Mouse (Mus musculus) heart, embryonic 16.5 days (tissue): ENCODE measurements around the gene Pjvk. TPM values are rescaled to one million over a fixed set of nuclear protein-coding genes. Genes with fewer than 3 reads are reported as not detected.
"Not testable (repeated sequence)": the region's sequence is repeated elsewhere in the genome, so short reads cannot be mapped to it uniquely, and the experiment has no call there.

ENCODE experiments used
- ATAC-seq: fragments of 200-750 bp; cut with Nextera tagmentation; replicated peaks from 2 replicates; pipeline ENCODE4 v1.8.0; 2017; ENCODE audit warnings: moderate number of reproducible peaks; ENCODE audit not compliant: insufficient read depth, low FRiP score; ENCODE audit errors: extremely low read depth
- H3K27ac ChIP-seq: fragments of 300-500 bp; sonication (generic); 2 replicates; pipeline ENCODE4 v1.5.1; 2014; ENCODE audit warnings: mild to moderate bottlenecking, low read length, control low read depth, moderate library complexity
- H3K27me3 ChIP-seq: fragments of 300-500 bp; sonication (generic); 2 replicates; pipeline ENCODE4 v1.6.1; 2014; ENCODE audit warnings: low read length, mixed read lengths; ENCODE audit not compliant: control insufficient read depth, insufficient read depth
- H3K36me3 ChIP-seq: fragments of 300-500 bp; sonication (generic); 2 replicates; pipeline ENCODE4 v1.6.1; 2014; ENCODE audit not compliant: control insufficient read depth, insufficient read depth
- H3K4me1 ChIP-seq: fragments of 300-500 bp; sonication (generic); 2 replicates; pipeline ENCODE4 v1.6.1; 2014; ENCODE audit warnings: low read length, mixed read lengths; ENCODE audit not compliant: control insufficient read depth, insufficient read depth
- H3K4me2 ChIP-seq: fragments of 300-500 bp; sonication (generic); 2 replicates; pipeline ENCODE4 v1.6.1; 2014; ENCODE audit warnings: low read depth, mild to moderate bottlenecking, control low read depth, low read length
- H3K4me3 ChIP-seq: fragments of 300-500 bp; sonication (generic); 2 replicates; pipeline ENCODE4 v1.5.1; 2014; ENCODE audit warnings: mild to moderate bottlenecking, control low read depth, low read length
- H3K9ac ChIP-seq: fragments of 300-500 bp; sonication (generic); 2 replicates; pipeline ENCODE4 v1.6.1; 2014; ENCODE audit warnings: low read length, control low read depth
- H3K9me3 ChIP-seq: fragments of 300-500 bp; sonication (generic); replicated peaks from 2 replicates; pipeline ENCODE4 v1.6.1; 2016; ENCODE audit warnings: low read length; ENCODE audit not compliant: control insufficient read depth
- WGBS: fragments of 180-500 bp; shearing (Covaris S2); extraction: QIAGEN DNeasy Blood & Tissue Kit; methylation state at CpG from one replicate; pipeline ENCODE4 v1.1.7; 2014; 5-methylcytosine and 5-hydroxymethylcytosine counted together
- polyA plus RNA-seq: library from polyadenylated mRNA; unstranded; fragments of >200 nt; fragmentation: Nextera tagmentation; extraction: Ambion mirVana; gene quantifications from 2 replicates; pipeline ENCODE4 v1.2.1, GENCODE M21; 2015

Pjvk gene
- polyA plus RNA-seq, 1 experiment from 2014 or later, result 0.12 TPM

- H3K9ac ChIP-seq, H3K4me1 ChIP-seq, ATAC-seq, H3K27ac ChIP-seq, H3K27me3 ChIP-seq, H3K4me3 ChIP-seq, H3K9me3 ChIP-seq, H3K4me2 ChIP-seq: not testable (repeated sequence)
- WGBS, result 85% methylated on average over 2 of the region's 2 CpGs
- peaks cover 22% of the 10 kb centered on the region for H3K36me3 ChIP-seq
Measured at GRCm38 (mm10) chr2:76622316-76622715, 26.0 kb upstream of the Pjvk start.

DNA sequence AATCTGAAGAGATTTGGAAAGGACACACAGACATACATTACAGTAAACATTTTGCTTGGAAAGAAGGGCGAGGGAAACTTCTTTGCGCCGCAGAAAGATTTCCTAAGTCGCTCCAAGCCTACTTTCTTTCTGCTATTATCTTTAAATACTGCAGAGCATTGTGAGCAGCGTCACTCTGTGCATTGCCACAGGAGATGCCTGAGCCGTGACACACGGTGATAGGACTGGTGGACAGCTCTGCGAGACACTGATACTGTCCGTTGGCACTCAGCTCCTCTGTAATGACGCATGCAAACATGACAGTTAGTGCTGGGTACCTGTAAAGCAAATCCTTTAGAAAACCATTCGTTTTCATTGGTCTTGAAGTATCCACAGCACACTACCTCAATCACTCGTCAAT lies 18.0 kb upstream of the Pjvk start:
- Histone ChIP-seq H3K36me3 (peaks cover 60% of the 10 kb centered on the region), H3K4me1 (no peaks in the 10 kb centered on the region), H3K4me2 (no peak overlapping the region), H3K27ac (no peak overlapping the region), H3K9ac (no peak overlapping the region), H3K9me3 (peaks cover 6% of the 10 kb centered on the region), H3K27me3 (no peaks in the 10 kb centered on the region), H3K4me3 (no peak overlapping the region)
- 81% methylated on average over 12 of the region's 12 CpGs for WGBS
- ATAC-seq, result no peak

DNA sequence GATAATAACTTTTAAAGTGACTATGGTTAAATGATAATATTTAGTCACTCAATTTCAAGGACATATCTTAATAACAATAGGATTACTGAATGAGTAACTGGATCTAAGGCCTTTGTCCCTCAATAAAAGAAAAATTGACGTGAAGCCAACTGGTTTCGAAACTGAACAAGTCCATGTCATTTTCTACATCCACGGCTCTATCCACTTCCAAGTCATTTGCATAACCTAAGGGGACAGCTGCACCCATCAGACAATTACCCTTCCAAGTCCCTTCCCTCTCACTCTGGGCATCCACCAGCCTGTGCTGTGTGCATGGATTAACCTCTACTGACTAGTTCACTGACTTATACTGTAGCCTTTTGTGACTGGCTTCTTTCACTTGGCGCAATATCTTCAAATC lies 16.7 kb upstream of the Pjvk start:
- H3K4me3 ChIP-seq, result no peak overlapping the region
- no peak overlapping the region for H3K27ac ChIP-seq
- ATAC-seq, result no peak
- no peak overlapping the region for H3K9ac ChIP-seq
- H3K4me1 ChIP-seq, result no peaks in the 10 kb centered on the region
- H3K9me3 ChIP-seq, result no peaks in the 10 kb centered on the region; the same call in 1 of the 2 replicates
- whole genome bisulfite sequencing, result 94% methylated on average over 4 of the region's 4 CpGs
- peaks cover 64% of the 10 kb centered on the region for H3K36me3 ChIP-seq
- no peaks in the 10 kb centered on the region for H3K27me3 ChIP-seq
- no peak overlapping the region for H3K4me2 ChIP-seq

DNA sequence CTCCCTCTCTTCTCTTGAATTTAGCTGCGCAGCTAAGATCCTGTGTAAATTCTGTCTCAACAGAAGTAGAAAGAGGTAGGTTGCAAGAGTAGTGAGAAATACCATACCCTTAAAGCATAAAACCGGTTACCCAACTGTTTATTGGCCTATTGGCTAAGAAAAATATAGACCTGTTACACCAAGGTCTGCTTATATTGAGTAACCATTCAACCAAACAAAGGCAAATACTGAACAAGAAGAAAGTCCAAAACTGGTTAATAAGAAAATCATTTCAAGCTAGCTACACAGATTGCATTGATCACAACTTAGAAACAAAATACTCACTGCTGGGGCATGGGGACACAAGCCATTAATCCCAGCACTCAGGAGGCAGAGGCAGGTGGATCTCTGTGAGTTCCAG lies 8.6 kb upstream of the Pjvk start:
- H3K4me2 ChIP-seq, result no peak overlapping the region
- no peak for ATAC-seq

DNA sequence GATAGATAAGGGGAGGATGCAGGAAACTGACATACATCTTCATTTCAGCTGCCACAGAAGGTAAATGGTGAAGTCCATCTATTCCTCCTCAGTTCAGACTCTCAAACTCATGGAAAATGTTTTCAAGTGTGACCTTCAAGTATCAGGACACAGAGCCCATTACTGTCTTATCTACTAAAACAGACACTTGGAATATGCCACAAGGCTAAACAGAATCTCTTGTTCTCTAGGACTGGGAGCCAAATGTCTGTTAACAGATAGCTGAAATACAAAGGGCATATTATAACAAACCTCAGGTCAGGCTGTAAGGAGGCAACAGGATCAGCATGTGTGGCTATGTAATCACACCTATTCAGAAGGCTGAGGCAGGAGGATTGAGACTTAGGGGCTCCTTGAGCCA lies 4.5 kb upstream of the Pjvk start:
- Histone ChIP-seq H3K36me3 (peaks cover 13% of the 10 kb centered on the region), H3K4me1 (peaks cover 10% of the 10 kb centered on the region), H3K27ac (no peak overlapping the region), H3K9me3 (no peaks in the 10 kb centered on the region), H3K27me3 (no peaks in the 10 kb centered on the region), H3K4me2 (no peak overlapping the region), H3K9ac (no peak overlapping the region), H3K4me3 (no peak overlapping the region)
- ATAC-seq, result no peak

More for the DNA sequence above, 8.6 kb upstream of the Pjvk start:
- peaks cover 35% of the 10 kb centered on the region for H3K36me3 ChIP-seq
- WGBS, result 93% methylated on average over 2 of the region's 2 CpGs
- no peak overlapping the region for H3K4me3 ChIP-seq
- no peaks in the 10 kb centered on the region for H3K9me3 ChIP-seq
- no peaks in the 10 kb centered on the region for H3K27me3 ChIP-seq
- no peak overlapping the region for H3K27ac ChIP-seq
- no peaks in the 10 kb centered on the region for H3K4me1 ChIP-seq
- H3K9ac ChIP-seq, result no peak overlapping the region

GRCm38 (mm10) chr2:76647441-76647869 lies 821 bp upstream of the Pjvk start:
- Histone ChIP-seq H3K27me3 (no peaks in the 10 kb centered on the region), H3K9ac (peak overlapping the region; percentile 84), H3K36me3 (no peaks in the 10 kb centered on the region), H3K27ac (peak overlapping the region; percentile 83), H3K4me2 (peak overlapping the region; percentile 85), H3K4me1 (peaks cover 12% of the 10 kb centered on the region), H3K4me3 (peak overlapping the region; percentile 72), H3K9me3 (no peaks in the 10 kb centered on the region)
- WGBS, result under 1% methylated on average over 27 of the region's 32 CpGs
- ATAC-seq, result peak; percentile 23

GRCm38 (mm10) chr2:76648666-76649141 lies 428 bp downstream of the Pjvk start:
- Histone ChIP-seq H3K27ac (peak overlapping the region; percentile 83), H3K9me3 (no peaks in the 10 kb centered on the region), H3K27me3 (no peaks in the 10 kb centered on the region), H3K4me3 (peak overlapping the region; percentile 72), H3K36me3 (no peaks in the 10 kb centered on the region), H3K9ac (peak overlapping the region; percentile 68), H3K4me2 (peak overlapping the region; percentile 85), H3K4me1 (peaks cover 12% of the 10 kb centered on the region)
- WGBS, result 26% methylated on average over 13 of the region's 13 CpGs
- no peak for ATAC-seq

DNA sequence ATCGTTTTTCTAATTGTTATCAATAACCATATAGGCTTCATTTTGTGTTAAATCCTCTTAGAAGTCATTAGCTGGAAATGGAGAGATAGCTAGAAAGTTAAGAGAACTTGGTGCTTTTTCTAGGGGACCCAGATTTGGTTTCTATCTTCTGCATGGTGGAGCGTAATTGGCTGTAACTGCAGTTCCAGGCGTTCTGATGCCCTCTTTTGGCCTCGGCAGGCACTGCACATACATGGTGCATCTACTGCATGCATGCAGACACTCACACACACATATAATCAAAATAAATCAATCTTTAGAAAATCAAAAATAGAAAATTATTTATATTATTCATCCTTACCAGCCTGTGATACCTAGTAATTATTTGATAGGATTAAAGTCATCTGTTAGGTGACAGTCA lies 4.8 kb downstream of the Pjvk start:
- Histone ChIP-seq H3K4me3 (no peak overlapping the region), H3K4me2 (no peak overlapping the region), H3K4me1 (peaks cover 5% of the 10 kb centered on the region), H3K27ac (no peak overlapping the region), H3K9me3 (no peaks in the 10 kb centered on the region), H3K36me3 (no peaks in the 10 kb centered on the region), H3K9ac (no peak overlapping the region), H3K27me3 (no peaks in the 10 kb centered on the region)
- WGBS, result 87% methylated on average over 4 of the region's 4 CpGs
- ATAC-seq, result no peak

- H3K9me3 ChIP-seq, result no peaks in the 10 kb centered on the region
- 85% methylated on average over 5 of the region's 5 CpGs for WGBS
- H3K36me3 ChIP-seq, result no peaks in the 10 kb centered on the region
- no peak overlapping the region for H3K4me3 ChIP-seq
- no peak overlapping the region for H3K9ac ChIP-seq
- no peaks in the 10 kb centered on the region for H3K4me1 ChIP-seq
- no peak for ATAC-seq
- no peak overlapping the region for H3K4me2 ChIP-seq
- no peaks in the 10 kb centered on the region for H3K27me3 ChIP-seq
- H3K27ac ChIP-seq, result no peak overlapping the region
Measured at GRCm38 (mm10) chr2:76654646-76655045, 6.4 kb downstream of the Pjvk start.
